7 mouse cellular contexts compared by ENCODE assay signal in the genomic region with DNA sequence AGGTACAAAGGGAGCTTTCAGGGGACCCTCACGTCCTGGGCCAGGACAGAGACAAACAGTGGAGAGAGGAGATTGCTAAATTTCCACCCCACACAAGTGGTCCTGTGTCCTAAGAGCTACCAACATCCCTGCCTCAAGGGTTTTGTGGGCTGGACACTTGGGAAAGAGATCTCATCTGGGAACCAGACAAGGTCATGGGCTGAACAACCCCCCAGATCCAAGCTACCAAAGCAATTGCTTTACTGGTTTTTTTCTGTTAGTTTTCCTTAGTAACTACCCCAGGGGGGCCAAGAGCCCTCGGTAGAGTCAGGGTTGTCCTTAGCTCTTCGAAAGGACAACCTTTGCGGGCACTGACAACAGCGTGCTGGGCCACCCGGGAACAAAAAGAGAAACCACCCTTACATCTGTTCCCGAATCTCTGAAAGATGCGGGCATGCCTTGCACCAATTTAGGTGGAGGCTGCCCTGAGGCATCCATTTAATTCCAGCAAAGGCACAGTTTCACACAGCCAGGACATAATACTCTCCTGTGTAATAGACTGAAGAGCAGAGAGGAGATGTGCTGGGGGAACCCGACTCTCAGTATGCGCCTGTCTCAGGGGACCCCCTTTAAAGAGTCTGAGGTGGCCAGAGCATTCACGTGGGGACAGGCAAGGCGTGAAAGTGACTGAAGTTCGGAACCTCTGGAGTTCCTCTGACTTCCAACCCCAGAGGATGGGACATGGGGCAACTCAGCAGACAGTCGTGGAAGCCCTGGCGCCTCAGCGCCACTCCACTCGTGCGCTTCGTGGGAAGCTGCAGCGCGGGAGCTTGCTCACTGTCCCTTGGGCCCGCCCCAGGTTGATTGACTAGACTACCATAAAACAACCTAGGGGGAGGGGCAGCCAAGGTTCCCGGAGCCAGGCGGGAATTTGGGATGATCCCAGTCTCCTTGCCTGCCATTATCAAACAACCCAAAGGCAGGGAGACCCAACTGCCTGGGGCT. TPM values are rescaled to one million over a fixed set of nuclear protein-coding genes. Genes with fewer than 3 reads are reported as not detected.
DNase-seq lines count a peak whose midpoint lies in the region; ATAC-seq and TF ChIP-seq lines count a peak whose summit lies in the region.

No protein-coding gene starts in this region.

- H3K4me2 ChIP-seq in heart, embryonic 16.5 days (ENCODE audit: low read depth, low read length): peak overlapping the region; percentile 84
- H3K4me2 ChIP-seq in myocyte (ENCODE audit: low read depth): peak overlapping the region; percentile 71

- peak overlapping the region; percentile 42 for H3K4me3 ChIP-seq in megakaryocyte, embryonic 14.5 days (replicated peaks)
- peak overlapping the region; percentile 61 for H3K4me3 ChIP-seq in heart, embryonic 16.5 days (ENCODE audit: low read length)
- peak overlapping the region; percentile 35 for H3K4me3 ChIP-seq in myocyte

- peak; percentile 37 to 40 for DNase-seq in cerebellum, postnatal 25 days
- peak; percentile 30 to 31 for DNase-seq in left cerebral cortex, postnatal 14 days (ENCODE audit: low spot score in 2 of 2)
- no peak for DNase-seq in T-cell, adult 2 months (ENCODE audit: low spot score)

- no peaks in the 10 kb centered on the region for H3K36me3 ChIP-seq in megakaryocyte, embryonic 14.5 days (replicated peaks; ENCODE audit: low read length)
- H3K36me3 ChIP-seq in heart, embryonic 16.5 days (ENCODE audit: control insufficient read depth, insufficient read depth): no peaks in the 10 kb centered on the region
- no peaks in the 10 kb centered on the region for H3K36me3 ChIP-seq in myocyte (ENCODE audit: control insufficient read depth, insufficient read depth)

- H3K79me2 ChIP-seq in myocyte (ENCODE audit: control insufficient read depth, insufficient read depth): no peaks in the 10 kb centered on the region

- no peak overlapping the region for H3K27ac ChIP-seq in heart, embryonic 16.5 days (ENCODE audit: low read length)

- TF ChIP-seq POLR2A in myocyte (IDR thresholded peaks at IDR 0.05; ENCODE audit: insufficient read length, low read depth): no peak

- peaks cover 34% of the 10 kb centered on the region for H3K4me1 ChIP-seq in megakaryocyte, embryonic 14.5 days
- peaks cover 12% of the 10 kb centered on the region for H3K4me1 ChIP-seq in heart, embryonic 16.5 days (ENCODE audit: control insufficient read depth, insufficient read depth, low read length)

- peak overlapping the region; percentile 21; the same call in 1 of the 2 replicates for H3K9ac ChIP-seq in heart, embryonic 16.5 days (ENCODE audit: low read length)

- no peaks in the 10 kb centered on the region for H3K9me3 ChIP-seq in megakaryocyte, embryonic 14.5 days
- H3K9me3 ChIP-seq in heart, embryonic 16.5 days (replicated peaks; ENCODE audit: control insufficient read depth, low read length): no peaks in the 10 kb centered on the region

- 3% methylated on average over 24 of the region's 24 CpGs for WGBS in heart, embryonic 16.5 days

- intact Hi-C loops in left cerebral cortex, postnatal 14 days (cut with DNase I): loop anchor here (2.0 to 10.0 kb wide), 4 partner anchors 271 to 1003 kb away; no protein-coding TSS in a partner anchor

- H3ac ChIP-seq in myocyte (ENCODE audit: control insufficient read depth, insufficient read length): no peak overlapping the region

- peaks cover 54% of the 10 kb centered on the region for H3K27me3 ChIP-seq in megakaryocyte, embryonic 14.5 days (replicated peaks)
- peaks cover 6% of the 10 kb centered on the region; the same call in 1 of the 2 replicates for H3K27me3 ChIP-seq in heart, embryonic 16.5 days (ENCODE audit: control insufficient read depth, insufficient read depth, low read length)
- H3K27me3 ChIP-seq in myocyte (ENCODE audit: control insufficient read depth, insufficient read depth, insufficient read length): no peaks in the 10 kb centered on the region

- no peak for ATAC-seq in megakaryocyte, adult 5-6 weeks (ENCODE audit: poor library complexity, severe bottlenecking)
- no peak for ATAC-seq in heart, embryonic 16.5 days (replicated peaks; ENCODE audit: extremely low read depth, insufficient read depth, low FRiP score)

TF ChIP-seq in myocyte, 11 proteins besides CTCF, POLR2A, EP300 and RAD21:
- TF ChIP-seq CEBPB (IDR thresholded peaks at IDR 0.05; ENCODE audit: insufficient read depth, poor library complexity, severe bottlenecking) (no peak), E2F4 (IDR thresholded peaks at IDR 0.05; ENCODE audit: insufficient read depth) (no peak), USF1 (IDR thresholded peaks at IDR 0.05; ENCODE audit: low read depth) (no peak), MYOD1 (IDR thresholded peaks at IDR 0.05; ENCODE audit: control insufficient read depth in 1 of 3, insufficient read length in 2 of 3, low read depth in 2 of 3) (no peak), POLR2AphosphoS2 (IDR thresholded peaks at IDR 0.05; ENCODE audit: insufficient read length, low read depth) (no peak), TCF3 (IDR thresholded peaks at IDR 0.05; ENCODE audit: insufficient read length, low read depth) (no peak), TCF12 (IDR thresholded peaks at IDR 0.05; ENCODE audit: insufficient read depth, poor library complexity, severe bottlenecking) (no peak), MYOG (IDR thresholded peaks at IDR 0.05; ENCODE audit: control insufficient read depth in 1 of 3, insufficient read depth in 1 of 3, insufficient read length in 2 of 3, low read depth in 2 of 3) (no peak)

RNA-seq across cellular contexts. Expression of gene Rspo3, which starts 1.5 kb away (rescaled TPM):
- polyA plus RNA-seq in megakaryocyte, embryonic 14.5 days (2012; ENCODE audit: insufficient read depth, low replicate concordance): not detected in 2 replicates
- total RNA-seq in megakaryocyte, adult 5-6 weeks (2015): not detected in 2 replicates
- total RNA-seq in megakaryocyte, adult 5-6 weeks (2017): 0.18 TPM in 1 of 2 replicates, not detected in the other
- 3.1 and 3.7 TPM in 2 replicates for polyA plus RNA-seq in heart, embryonic 16.5 days (2015; fragmentation: Nextera tagmentation; extraction: Ambion mirVana)
- total RNA-seq in left cerebral cortex, postnatal 14 days (2021): 10 to 100 TPM; 11.3 to 11.9 TPM
- polyA plus RNA-seq in myocyte (2012; fragmentation: generic; extraction: Trizol): 2.1 TPM
